Mouse (Mus musculus): ENCODE data around the gene Inpp5k.

- TF ChIP-seq GATA1 (IDR thresholded peaks at IDR 0.05; ENCODE audit: borderline replicate concordance, low read length) (no peak), CTCF (IDR thresholded peaks at IDR 0.05; ENCODE audit: low read depth, low read length) (no peak), TAL1 (conservative IDR thresholded peaks at IDR 0.05; ENCODE audit: low read depth, low read length) (no peak), POLR2AphosphoS5 (IDR thresholded peaks at IDR 0.05; ENCODE audit: insufficient replicate concordance, low read depth, low read length) (no peak)
Measured at GRCm38 (mm10) chr11:75621426-75621825, 9.4 kb upstream of the Inpp5k start.

Measured in G1E (cell line).